Mouse (Mus musculus): ENCODE data around the gene Slc15a3. TPM values are rescaled to one million over a fixed set of nuclear protein-coding genes. Genes with fewer than 3 reads are reported as not detected.

Slc15a3 gene
- polyA plus RNA-seq, 1 experiment from 2014 or later = 1.2 TPM

- Histone ChIP-seq H3K4me1 (peaks cover 27% of the 10 kb centered on the region), H3K4me3 (no peak overlapping the region), H3K27ac (no peak overlapping the region), H3K9ac (no peak overlapping the region), H3K27me3 (replicated peaks) (no peaks in the 10 kb centered on the region), H3K9me3 (replicated peaks) (no peaks in the 10 kb centered on the region), H3K4me2 (no peak overlapping the region), H3K36me3 (peaks cover 11% of the 10 kb centered on the region)
- 74% methylated on average over 7 of the region's 7 CpGs for WGBS (ENCODE audit: insufficient replicate concordance)
- no peak for ATAC-seq
These were observed 38.8 kb downstream of the Slc15a3 start for GRCm38 (mm10) chr19:10878201-10878837.

GRCm38 (mm10) chr19:10880085-10880974 is 40.8 kb downstream of the Slc15a3 start:
- Histone ChIP-seq H3K4me3 (peak overlapping the region; percentile 60), H3K9ac (peak overlapping the region; percentile 76), H3K4me2 (peak overlapping the region; percentile 94), H3K36me3 (no peaks in the 10 kb centered on the region), H3K27me3 (replicated peaks) (no peaks in the 10 kb centered on the region), H3K9me3 (replicated peaks) (no peaks in the 10 kb centered on the region), H3K4me1 (peaks cover 27% of the 10 kb centered on the region), H3K27ac (no peak overlapping the region)
- WGBS (ENCODE audit: insufficient replicate concordance) = 31% methylated on average over 6 of the region's 7 CpGs
- ATAC-seq = no peak

GRCm38 (mm10) chr19:10880975-10881425 is 41.5 kb downstream of the Slc15a3 start:
- peak overlapping the region; percentile 94 for H3K4me2 ChIP-seq
- no peaks in the 10 kb centered on the region for H3K36me3 ChIP-seq
- no peaks in the 10 kb centered on the region for H3K9me3 ChIP-seq (replicated peaks)
- peak overlapping the region; percentile 76 for H3K9ac ChIP-seq
- 10% methylated on average over 14 of the region's 14 CpGs for WGBS (ENCODE audit: insufficient replicate concordance)
- H3K4me3 ChIP-seq = peak overlapping the region; percentile 60
- H3K4me1 ChIP-seq = peaks cover 27% of the 10 kb centered on the region
- no peaks in the 10 kb centered on the region for H3K27me3 ChIP-seq (replicated peaks)
- H3K27ac ChIP-seq = no peak overlapping the region
- ATAC-seq = peak; percentile 50

DNA sequence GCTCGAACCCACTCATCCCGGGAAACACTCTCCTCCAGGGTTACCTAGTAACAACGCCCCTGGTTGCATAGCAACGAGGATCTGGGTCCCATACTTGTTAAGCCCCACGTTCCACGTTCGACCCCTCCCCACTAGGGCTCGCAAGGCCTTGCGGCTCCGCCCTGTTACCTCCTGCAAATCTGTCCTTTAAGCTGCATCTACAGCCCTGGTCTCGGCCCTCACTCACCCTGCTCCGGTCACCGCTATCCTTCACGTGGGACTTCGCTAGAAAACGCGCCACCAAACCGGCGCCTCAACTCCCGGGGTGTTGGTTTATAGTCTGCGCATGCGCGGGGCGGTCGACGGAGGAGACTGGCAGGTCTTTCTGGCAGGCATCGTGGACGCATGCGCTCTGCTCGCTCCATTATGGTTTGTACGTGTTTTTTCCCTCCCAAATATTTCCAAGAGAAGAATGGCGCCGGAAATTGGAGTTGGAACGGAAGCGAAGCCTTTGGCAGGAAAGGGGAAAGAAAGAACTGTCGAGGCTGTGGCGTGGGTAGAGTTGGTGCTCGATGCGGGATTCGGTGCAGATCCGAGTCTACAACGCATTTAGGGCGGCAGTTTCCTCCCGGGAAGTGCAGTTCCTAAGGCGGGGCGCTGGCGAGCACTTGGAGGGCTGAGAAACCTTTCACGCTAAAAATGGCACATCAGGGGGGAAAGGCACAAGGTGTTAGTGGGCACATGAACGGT is 42.1 kb downstream of the Slc15a3 start, which contains the start of gene Tmem109:
TSS of gene Tmem109 (minus strand) at position 576 of the 729 bp plus-strand sequence.
- Histone ChIP-seq H3K4me2 (peak within 1 kb of the TSS; percentile 94), H3K9ac (peak within 1 kb of the TSS; percentile 76), H3K4me1 (peaks cover 27% of the 10 kb centered on the region), H3K27me3 (replicated peaks) (no peaks in the 10 kb centered on the region), H3K27ac (peak within 1 kb of the TSS; percentile 78), H3K9me3 (replicated peaks) (no peaks in the 10 kb centered on the region), H3K4me3 (peak within 1 kb of the TSS; percentile 60), H3K36me3 (no peaks in the 10 kb centered on the region)
- peak; percentile 88 for ATAC-seq
- under 1% methylated on average over 49 of the region's 49 CpGs for WGBS (ENCODE audit: insufficient replicate concordance)

DNA sequence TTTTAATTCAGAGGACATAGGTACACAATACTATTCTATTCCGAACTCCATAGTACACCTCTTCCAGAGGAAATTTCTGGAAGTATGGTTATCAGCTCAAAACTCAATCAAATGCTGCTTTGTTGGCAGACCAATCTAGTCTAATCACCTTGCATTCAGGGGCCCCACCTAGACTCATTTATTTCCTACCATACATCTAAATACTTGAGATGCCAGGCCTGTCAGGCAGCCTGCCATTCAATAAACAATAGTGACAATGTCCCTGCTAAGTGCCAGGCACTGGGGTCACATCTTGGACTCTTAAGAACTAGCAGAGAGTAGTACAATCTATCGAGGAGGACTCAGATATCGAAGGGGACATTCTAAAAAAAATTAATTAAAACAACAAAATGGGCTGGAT is 52.7 kb downstream of the Slc15a3 start:
- H3K4me3 ChIP-seq = no peak overlapping the region
- H3K9me3 ChIP-seq (replicated peaks) = no peaks in the 10 kb centered on the region
- no peaks in the 10 kb centered on the region; the same call in 1 of the 2 replicates for H3K36me3 ChIP-seq
- 63% methylated on average over 3 of the region's 3 CpGs for WGBS (ENCODE audit: insufficient replicate concordance)
- H3K4me2 ChIP-seq = no peak overlapping the region
- no peak overlapping the region for H3K9ac ChIP-seq
- H3K4me1 ChIP-seq = peaks cover 21% of the 10 kb centered on the region
- H3K27ac ChIP-seq = no peak overlapping the region
- no peak for ATAC-seq
- H3K27me3 ChIP-seq (replicated peaks) = no peaks in the 10 kb centered on the region

DNA sequence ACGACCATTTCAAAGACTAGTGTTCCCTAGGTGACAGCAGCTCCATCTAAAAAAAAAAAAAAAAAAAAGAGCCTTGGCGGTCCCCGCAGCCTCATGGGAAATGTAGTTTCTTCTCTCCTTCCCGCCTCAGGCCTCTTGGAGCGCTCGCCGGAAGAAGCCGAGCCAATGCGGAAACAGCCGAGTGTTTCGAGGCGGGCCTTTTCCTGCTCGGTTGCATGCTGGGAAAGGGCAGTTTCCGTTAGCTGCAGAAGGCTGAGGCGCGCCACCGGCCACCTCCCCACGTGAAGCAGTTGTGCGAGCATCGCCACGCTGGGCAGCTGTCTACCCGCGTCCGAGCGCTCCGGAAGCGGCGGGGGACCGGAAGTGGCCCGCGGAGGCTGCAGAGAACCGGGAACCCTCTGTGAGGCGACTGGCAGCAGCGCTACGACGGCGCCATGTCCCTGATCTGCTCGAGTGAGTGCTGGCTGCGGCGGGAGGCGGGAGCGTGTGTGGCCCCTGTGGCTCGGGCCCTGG is 55.5 kb downstream of the Slc15a3 start, which contains the start of gene Prpf19:
TSS of gene Prpf19 (plus strand) at position 216 of the 513 bp plus-strand sequence.
- WGBS (ENCODE audit: insufficient replicate concordance) = under 1% methylated on average over 43 of the region's 43 CpGs

GRCm38 (mm10) chr19:10895708-10896107 is 56.2 kb downstream of the Slc15a3 start:
- Histone ChIP-seq H3K4me3 (peak overlapping the region; percentile 88), H3K27me3 (replicated peaks) (no peaks in the 10 kb centered on the region), H3K27ac (peak overlapping the region; percentile 88), H3K9me3 (replicated peaks) (no peaks in the 10 kb centered on the region), H3K4me2 (peak overlapping the region; percentile 93), H3K36me3 (peaks cover 35% of the 10 kb centered on the region), H3K4me1 (peaks cover 27% of the 10 kb centered on the region), H3K9ac (peak overlapping the region; percentile 85)
- WGBS (ENCODE audit: insufficient replicate concordance) = 1% methylated on average over 16 of the region's 16 CpGs
- no peak for ATAC-seq

More for the DNA sequence above, 55.5 kb downstream of the Slc15a3 start, which contains the start of gene Prpf19:
- H3K36me3 ChIP-seq = peaks cover 29% of the 10 kb centered on the region
- H3K27me3 ChIP-seq (replicated peaks) = no peaks in the 10 kb centered on the region
- peak within 1 kb of the TSS; percentile 85 for H3K9ac ChIP-seq
- H3K9me3 ChIP-seq (replicated peaks) = no peaks in the 10 kb centered on the region
- H3K4me3 ChIP-seq = peak within 1 kb of the TSS; percentile 88
- peak; percentile 93 for ATAC-seq
- H3K27ac ChIP-seq = peak within 1 kb of the TSS; percentile 88
- peaks cover 27% of the 10 kb centered on the region for H3K4me1 ChIP-seq
- H3K4me2 ChIP-seq = peak within 1 kb of the TSS; percentile 93

GRCm38 (mm10) chr19:10896849-10897248 is 57.3 kb downstream of the Slc15a3 start:
- Histone ChIP-seq H3K4me2 (peak overlapping the region; percentile 93), H3K27ac (no peak overlapping the region), H3K9me3 (replicated peaks) (no peaks in the 10 kb centered on the region), H3K9ac (peak overlapping the region; percentile 85), H3K27me3 (replicated peaks) (no peaks in the 10 kb centered on the region), H3K4me1 (peaks cover 27% of the 10 kb centered on the region), H3K36me3 (peaks cover 46% of the 10 kb centered on the region), H3K4me3 (peak overlapping the region; percentile 88)
- WGBS (ENCODE audit: insufficient replicate concordance) = 61% methylated on average over 7 of the region's 7 CpGs
- no peak for ATAC-seq

GRCm38 (mm10) chr19:10897491-10897890 is 58.0 kb downstream of the Slc15a3 start:
- ATAC-seq = no peak
- H3K9ac ChIP-seq = no peak overlapping the region
- H3K36me3 ChIP-seq = peaks cover 53% of the 10 kb centered on the region

GRCm38 (mm10) chr19:10900315-10900714 is 60.8 kb downstream of the Slc15a3 start:
- Histone ChIP-seq H3K27ac (no peak overlapping the region), H3K9ac (no peak overlapping the region), H3K4me2 (no peak overlapping the region), H3K27me3 (replicated peaks) (no peaks in the 10 kb centered on the region), H3K4me3 (no peak overlapping the region), H3K4me1 (peaks cover 24% of the 10 kb centered on the region), H3K9me3 (replicated peaks) (no peaks in the 10 kb centered on the region), H3K36me3 (peaks cover 81% of the 10 kb centered on the region)
- WGBS (ENCODE audit: insufficient replicate concordance) = 81% methylated on average over 6 of the region's 6 CpGs
- ATAC-seq = no peak

More at GRCm38 (mm10) chr19:10897491-10897890, 58.0 kb downstream of the Slc15a3 start:
- Histone ChIP-seq H3K4me3 (0 out of 2 replicates have a peak overlapping the region, but pooled peaks have one; percentile 88), H3K4me2 (peak overlapping the region; percentile 93), H3K27ac (no peak overlapping the region), H3K27me3 (replicated peaks) (no peaks in the 10 kb centered on the region), H3K9me3 (replicated peaks) (no peaks in the 10 kb centered on the region), H3K4me1 (peaks cover 27% of the 10 kb centered on the region)
- 73% methylated on average over 8 of the region's 8 CpGs for whole genome bisulfite sequencing (ENCODE audit: insufficient replicate concordance)

DNA sequence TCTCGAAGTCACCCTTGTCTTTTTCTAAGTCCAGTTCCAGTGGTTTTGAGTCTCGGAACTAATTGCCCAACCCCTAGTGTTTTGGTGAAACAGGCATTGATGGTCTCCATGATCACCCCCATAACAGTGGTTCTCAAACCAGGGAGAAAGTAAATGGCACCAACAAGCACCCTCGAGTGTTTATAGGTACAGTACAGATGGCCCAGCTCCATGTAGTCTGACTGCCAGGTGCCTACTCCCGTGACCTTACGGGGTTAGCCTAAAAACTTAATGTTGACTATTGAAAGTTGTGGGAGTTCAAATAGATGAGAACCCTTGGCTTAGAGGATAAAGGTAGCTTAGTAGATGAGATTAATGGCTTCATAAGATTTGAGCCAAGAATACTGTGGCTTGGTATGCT is 61.5 kb downstream of the Slc15a3 start:
- Histone ChIP-seq H3K4me3 (no peak overlapping the region), H3K36me3 (peaks cover 88% of the 10 kb centered on the region), H3K9ac (no peak overlapping the region), H3K4me2 (no peak overlapping the region), H3K4me1 (peaks cover 20% of the 10 kb centered on the region), H3K27ac (no peak overlapping the region), H3K9me3 (replicated peaks) (no peaks in the 10 kb centered on the region), H3K27me3 (replicated peaks) (no peaks in the 10 kb centered on the region)
- 87% methylated on average over 5 of the region's 5 CpGs for WGBS (ENCODE audit: insufficient replicate concordance)
- ATAC-seq = no peak

All from liver, embryonic 12.5 days (tissue).